Mouse (Mus musculus) liver, adult 2 months (tissue): Measurements from ENCODE around the gene Anapc2. TPM values are rescaled to one million over a fixed set of nuclear protein-coding genes. Genes with fewer than 3 reads are reported as not detected.

Experiments used
- DNase-seq: peaks from one replicate; pipeline ENCODE4 v3.0.0-alpha.2; 2011; ENCODE audit warnings: low read depth, low spot score; ENCODE audit errors: extremely low read depth
- H3K27ac ChIP-seq: fragments of 200-500 bp; replicated peaks from 2 replicates; pipeline ENCODE4 v1.5.1; 2012; ENCODE audit warnings: low read depth, mild to moderate bottlenecking, control low read depth, inconsistent platforms, low read length; ENCODE audit not compliant: insufficient read depth
- H3K27me3 ChIP-seq: fragments of 200-500 bp; 2 replicates; pipeline ENCODE4 v1.6.1; 2012; ENCODE audit warnings: mild to moderate bottlenecking, moderate library complexity, low read length, inconsistent platforms; ENCODE audit not compliant: control insufficient read depth, insufficient read depth
- H3K36me3 ChIP-seq: fragments of 200-500 bp; 2 replicates; pipeline ENCODE4 v1.6.1; 2012; ENCODE audit warnings: low read length, inconsistent platforms; ENCODE audit not compliant: control insufficient read depth, insufficient read depth
- H3K4me1 ChIP-seq: fragments of 200-500 bp; 2 replicates; pipeline ENCODE4 v1.6.1; 2011; ENCODE audit warnings: low read length; ENCODE audit not compliant: control insufficient read depth, insufficient read depth
- H3K4me3 ChIP-seq: fragments of 200-500 bp; 2 replicates; pipeline ENCODE4 v1.5.1; 2011; ENCODE audit warnings: low read depth, mild to moderate bottlenecking, control low read depth, low read length, moderate library complexity; ENCODE audit not compliant: insufficient read depth
- H3K79me2 ChIP-seq: fragments of 200-500 bp; 2 replicates; pipeline ENCODE4 v1.6.1; 2012; ENCODE audit warnings: inconsistent platforms, mild to moderate bottlenecking, low read length, moderate library complexity; ENCODE audit not compliant: control insufficient read depth, insufficient read depth
- H3K9ac ChIP-seq: fragments of 200-500 bp; 2 replicates; pipeline ENCODE4 v1.6.1; 2012; ENCODE audit warnings: low read depth, mild to moderate bottlenecking, control low read depth, inconsistent platforms, low read length
- CTCF ChIP-seq: fragments of 200-500 bp; IDR thresholded peaks from 2 replicates; pipeline ENCODE4 v1.5.1; 2011; ENCODE audit warnings: low read depth, low read length, control low read depth
- POLR2A ChIP-seq: fragments of 200-500 bp; IDR thresholded peaks from 2 replicates; pipeline ENCODE4 v1.6.1; 2011; ENCODE audit warnings: low read length, control low read depth; ENCODE audit not compliant: insufficient read depth; ENCODE audit errors: extremely low read depth
- WGBS: fragments of 180-500 bp; shearing (Covaris S2); methylation state at CpG from one replicate; pipeline ENCODE4 v1.1.7; 2018; 5-methylcytosine and 5-hydroxymethylcytosine counted together
- polyA plus RNA-seq: library from polyadenylated mRNA; depleted of rRNA; stranded (reverse); fragments of >200 nt; gene quantifications from 2 replicates; pipeline ENCODE4 v1.2.3, GENCODE M21; 2012
- total RNA-seq: library from RNA; depleted of rRNA; stranded (reverse); fragments of >200 nt; gene quantifications from 2 replicates; pipeline ENCODE4 v1.2.3, GENCODE M21; 2014

The Anapc2 gene
- total and polyA plus RNA-seq, 2 experiments: 24.0 to 52.1 TPM

DNA sequence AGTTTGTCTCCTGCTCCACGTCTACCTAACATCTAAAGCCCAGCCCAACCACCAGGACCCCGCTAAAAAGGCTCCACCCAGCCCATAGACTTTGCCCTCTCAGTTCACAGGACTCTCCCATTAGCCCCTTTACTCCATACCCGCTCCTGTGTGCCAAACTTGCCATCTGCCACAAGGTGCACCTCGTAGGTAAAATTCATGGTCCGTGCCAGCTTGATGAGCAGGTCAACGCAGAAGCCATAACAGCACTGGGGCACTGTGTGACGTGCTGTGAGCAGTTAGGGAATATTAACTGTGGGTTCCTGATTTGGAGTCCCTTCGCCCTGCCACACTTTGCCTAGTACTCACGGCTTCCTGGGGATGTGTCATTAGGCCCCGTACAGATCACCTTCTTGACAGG is 25.8 kb downstream of the Anapc2 start:
- no peak overlapping the region for H3K4me3 ChIP-seq
- H3K27ac ChIP-seq: no peak overlapping the region
- H3K4me1 ChIP-seq: no peaks in the 10 kb centered on the region
- 68% methylated on average over 10 of the region's 10 CpGs for WGBS
- H3K27me3 ChIP-seq: no peaks in the 10 kb centered on the region
- no peaks in the 10 kb centered on the region for H3K36me3 ChIP-seq
- H3K9ac ChIP-seq: no peak overlapping the region
- H3K79me2 ChIP-seq: no peaks in the 10 kb centered on the region
- no peak for TF ChIP-seq CTCF
- no peak for TF ChIP-seq POLR2A
- DNase-seq: no peak

GRCm38 (mm10) chr2:25303452-25303851 is 31.2 kb downstream of the Anapc2 start:
- H3K27me3 ChIP-seq: peaks cover 10% of the 10 kb centered on the region
- no peak overlapping the region for H3K27ac ChIP-seq
- no peak for DNase-seq
- peaks cover 3% of the 10 kb centered on the region; the same call in 1 of the 2 replicates for H3K4me1 ChIP-seq
- TF ChIP-seq POLR2A (no peak), CTCF (no peak)
- no peak overlapping the region for H3K9ac ChIP-seq
- no peaks in the 10 kb centered on the region for H3K36me3 ChIP-seq
- 61% methylated on average over 3 of the region's 3 CpGs for WGBS
- H3K4me3 ChIP-seq: no peak overlapping the region
- no peaks in the 10 kb centered on the region for H3K79me2 ChIP-seq

DNA sequence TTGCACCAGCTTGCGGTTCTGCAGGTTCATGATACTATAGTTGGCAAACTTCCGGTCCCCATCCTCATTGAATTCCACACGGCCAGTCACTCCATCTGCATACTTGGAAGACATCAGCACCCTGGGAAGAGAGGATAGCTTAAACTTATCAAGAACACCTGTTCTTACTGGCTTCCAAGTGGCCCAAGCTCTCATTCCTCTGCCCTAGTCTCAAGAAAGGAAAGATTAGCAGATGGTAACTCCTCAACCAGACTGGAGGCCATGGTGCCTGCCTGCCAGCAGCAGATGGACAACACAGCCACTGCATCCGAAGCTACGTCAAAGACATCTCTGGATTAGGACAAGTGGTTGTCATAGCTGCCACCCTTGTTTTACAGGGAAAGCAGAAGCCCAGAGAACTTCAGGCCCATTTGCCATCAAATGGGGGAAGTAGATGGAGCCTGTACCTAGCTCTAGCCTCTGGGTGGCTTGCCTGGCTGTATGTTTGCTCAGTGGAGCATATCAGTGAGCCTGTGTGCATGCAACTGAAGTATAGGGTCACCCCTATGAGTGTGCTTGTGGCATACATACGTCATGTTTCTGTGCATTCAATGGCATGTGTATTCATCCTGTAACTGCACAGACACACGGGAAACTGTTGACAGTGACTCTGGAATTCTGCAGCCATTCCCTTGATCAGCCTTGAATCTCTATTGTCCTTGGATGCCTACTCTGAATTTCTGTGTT is 31.8 kb downstream of the Anapc2 start:
- H3K79me2 ChIP-seq: no peaks in the 10 kb centered on the region
- H3K36me3 ChIP-seq: no peaks in the 10 kb centered on the region
- 71% methylated on average over 7 of the region's 7 CpGs for WGBS
- H3K4me3 ChIP-seq: no peak overlapping the region
- no peak for TF ChIP-seq POLR2A
- no peak for TF ChIP-seq CTCF
- peaks cover 3% of the 10 kb centered on the region; the same call in 1 of the 2 replicates for H3K4me1 ChIP-seq
- H3K9ac ChIP-seq: no peak overlapping the region
- DNase-seq: no peak
- peaks cover 10% of the 10 kb centered on the region for H3K27me3 ChIP-seq
- no peak overlapping the region for H3K27ac ChIP-seq

DNA sequence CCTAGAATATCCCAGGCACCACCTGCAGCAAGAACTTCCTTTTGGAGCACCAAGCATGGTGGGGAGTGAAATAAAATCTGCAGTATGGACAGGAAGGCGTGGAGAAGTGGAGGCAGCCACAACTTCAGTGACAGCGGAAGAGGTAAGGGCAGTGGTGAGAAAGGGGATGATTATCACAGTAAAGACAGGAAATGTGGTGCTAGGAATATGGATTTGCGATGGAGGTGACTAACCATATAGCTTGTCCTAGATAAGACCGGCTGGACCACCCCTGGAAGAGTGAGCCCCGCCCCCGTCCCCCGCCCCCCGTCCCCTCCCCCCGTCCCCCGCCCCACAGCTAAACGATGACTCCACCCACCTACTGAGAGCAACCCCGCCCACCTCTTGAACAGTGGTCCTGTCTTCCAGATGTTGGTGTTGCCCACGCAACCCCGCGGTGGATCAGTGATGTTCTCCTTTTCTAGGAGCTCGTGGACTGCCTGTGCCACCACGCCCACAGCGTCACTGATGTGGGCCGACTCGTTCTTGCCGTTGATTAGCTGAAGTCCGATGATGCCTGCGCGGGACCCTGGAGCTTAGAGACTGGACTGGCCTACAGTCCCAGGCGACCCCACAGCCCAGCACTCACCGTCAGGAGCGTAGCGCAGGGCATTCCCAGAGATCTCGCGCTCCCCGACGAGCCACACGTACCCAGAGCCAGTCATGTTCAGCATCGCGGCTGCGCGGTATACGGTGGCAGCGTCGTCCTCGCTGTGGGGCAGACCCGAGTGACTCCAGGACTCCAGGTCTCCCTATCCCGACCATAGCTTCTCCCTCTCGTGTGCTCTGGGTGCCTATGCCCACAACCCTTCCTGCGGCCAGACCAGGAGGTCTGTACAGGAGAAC is 32.6 kb downstream of the Anapc2 start:
- H3K9ac ChIP-seq: no peak overlapping the region
- WGBS: 5% methylated on average over 44 of the region's 45 CpGs
- no peak for DNase-seq

GRCm38 (mm10) chr2:25305587-25306359 is 33.5 kb downstream of the Anapc2 start:
- DNase-seq: no peak
- Histone ChIP-seq H3K9ac (no peak overlapping the region), H3K4me1 (peaks cover 3% of the 10 kb centered on the region; the same call in 1 of the 2 replicates), H3K27me3 (peaks cover 10% of the 10 kb centered on the region), H3K36me3 (no peaks in the 10 kb centered on the region), H3K79me2 (no peaks in the 10 kb centered on the region), H3K27ac (no peak overlapping the region), H3K4me3 (no peak overlapping the region)
- 54% methylated on average over 14 of the region's 14 CpGs for WGBS
- TF ChIP-seq CTCF (no peak), POLR2A (no peak)

More for the DNA sequence above, 32.6 kb downstream of the Anapc2 start:
- TF ChIP-seq CTCF (no peak), POLR2A (no peak)
- Histone ChIP-seq H3K4me3 (peak overlapping the region; percentile 30; the same call in 1 of the 2 replicates), H3K79me2 (no peaks in the 10 kb centered on the region), H3K27me3 (peaks cover 10% of the 10 kb centered on the region), H3K4me1 (peaks cover 3% of the 10 kb centered on the region; the same call in 1 of the 2 replicates), H3K27ac (no peak overlapping the region), H3K36me3 (no peaks in the 10 kb centered on the region)
